Mouse (Mus musculus) mesoderm, embryonic 11.5 days (tissue): ENCODE results near the gene Slc38a2.

ENCODE experiments used
- DNase-seq: peaks from one replicate; pipeline ENCODE4 v3.0.0-alpha.2; 2012; ENCODE audit warnings: low read depth, low spot score

The Slc38a2 gene

DNA sequence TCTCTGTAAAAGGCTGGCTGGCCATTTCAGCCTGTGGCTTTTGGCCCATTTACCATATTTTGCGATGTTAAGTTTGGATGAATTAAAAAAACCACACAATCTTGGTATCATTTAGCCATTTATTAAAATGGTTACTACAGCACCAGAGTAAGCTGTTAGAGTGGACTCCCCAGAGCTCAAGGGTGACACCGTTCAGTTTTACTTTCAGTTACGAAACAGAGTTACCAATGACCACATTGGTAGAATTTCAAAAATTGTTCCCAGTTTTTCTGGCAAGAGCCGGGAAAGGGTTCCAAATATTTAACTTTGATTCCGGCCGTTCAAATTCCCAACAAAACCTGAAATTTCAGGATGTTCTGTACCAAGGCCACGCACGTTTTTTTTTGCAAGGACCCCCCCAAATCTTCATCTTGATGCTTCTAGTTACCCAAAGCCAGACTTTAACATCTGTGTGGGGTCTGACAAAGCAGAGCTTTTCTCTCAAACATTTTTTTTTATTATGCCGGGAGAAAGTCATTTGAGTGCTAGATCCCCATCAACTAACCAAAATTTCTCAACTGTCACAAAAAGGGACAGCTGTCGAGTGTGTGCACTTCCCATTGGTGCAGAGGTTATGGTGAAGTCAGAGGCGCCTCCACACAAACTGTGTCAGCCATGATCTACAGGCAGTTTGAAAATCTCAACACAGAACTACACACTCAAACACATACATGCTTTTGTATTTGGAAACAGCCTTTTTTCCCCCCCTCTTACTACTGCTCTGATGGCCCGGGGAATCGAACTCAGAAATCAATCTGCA, 2.8 kb downstream of the Slc38a2 start:
- no peak for DNase-seq

DNA sequence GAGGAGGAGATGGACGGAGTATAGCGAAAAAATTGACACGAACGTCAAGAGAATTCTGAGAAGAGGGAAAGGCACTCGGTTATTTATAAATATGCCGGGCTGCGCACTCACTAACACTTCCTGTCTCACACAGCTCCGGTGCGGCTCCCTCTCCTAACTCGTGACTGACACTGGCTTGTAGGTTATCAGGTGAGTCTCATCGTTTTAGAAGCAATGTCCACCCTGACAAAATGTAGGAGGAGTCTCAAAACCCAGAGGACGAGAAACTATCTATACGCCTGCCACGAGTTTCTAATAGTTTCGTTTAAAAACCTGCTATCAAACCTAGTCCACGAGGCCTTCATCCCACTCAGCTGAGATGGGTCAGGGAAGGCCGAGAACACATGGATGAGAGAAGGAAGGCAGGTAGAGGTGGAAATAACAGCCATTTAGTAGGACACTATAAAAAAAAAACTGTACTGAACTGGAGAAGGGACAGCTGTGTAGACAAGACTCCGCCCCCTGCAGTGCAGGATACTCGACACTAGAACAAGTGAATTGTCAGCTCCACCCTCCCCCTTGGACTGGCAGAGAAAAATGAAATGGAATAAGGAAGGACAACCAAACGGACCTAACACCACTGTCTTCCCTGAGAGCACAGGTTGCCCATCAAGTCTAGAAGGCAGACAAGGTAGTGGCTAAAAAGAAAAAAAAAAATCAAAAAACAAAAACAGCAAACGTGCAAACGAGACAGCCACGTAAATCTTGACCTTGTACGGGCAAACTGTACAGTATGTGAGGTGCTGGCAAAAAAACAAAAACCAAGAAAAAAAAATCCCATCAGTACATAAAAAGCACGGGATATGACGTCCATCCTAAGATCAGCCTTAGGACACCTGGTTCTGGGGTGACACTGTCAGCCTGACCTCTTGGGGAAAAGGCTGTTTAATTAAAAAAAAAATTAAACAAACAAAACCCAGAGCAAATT, 3.8 kb downstream of the Slc38a2 start:
- DNase-seq, result no peak

DNA sequence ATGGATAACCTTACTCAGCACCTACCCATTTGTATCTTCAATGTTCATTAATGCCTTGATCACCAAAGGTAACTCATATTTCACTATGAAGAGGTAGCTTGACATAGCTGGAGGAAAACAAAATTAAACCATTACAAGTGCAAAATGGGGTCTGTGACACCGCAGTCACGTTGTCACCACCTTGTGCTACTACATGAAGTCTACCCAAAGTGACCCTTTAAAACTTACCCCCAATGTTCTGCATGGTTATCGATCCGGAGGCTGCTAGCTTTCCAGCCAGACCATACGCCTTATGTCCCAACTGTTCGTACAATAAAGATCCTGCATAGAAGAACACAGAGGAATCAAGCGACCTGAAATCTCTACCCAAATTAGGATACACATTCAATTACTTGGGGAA, 4.5 kb downstream of the Slc38a2 start:
- DNase-seq, result no peak

DNA sequence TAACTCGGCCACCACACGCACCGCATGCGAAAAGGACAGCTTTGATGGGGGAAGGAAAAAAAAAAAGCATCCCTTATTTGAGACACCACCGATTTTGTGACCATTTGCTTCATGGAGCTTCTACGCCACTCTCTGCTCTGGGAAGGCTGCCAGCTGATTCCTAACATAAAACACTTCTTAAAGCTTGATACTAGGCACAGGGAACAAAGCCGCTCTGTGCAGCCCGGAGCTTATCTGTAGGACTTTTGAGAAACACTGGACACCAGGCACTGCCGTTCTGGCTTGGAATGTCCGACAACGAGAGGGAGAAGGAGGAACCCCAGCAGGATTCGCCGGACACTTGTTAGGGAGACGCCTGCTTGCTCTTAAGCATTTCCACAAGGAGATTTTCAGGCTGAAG, 5.8 kb downstream of the Slc38a2 start:
- DNase-seq, result no peak

DNA sequence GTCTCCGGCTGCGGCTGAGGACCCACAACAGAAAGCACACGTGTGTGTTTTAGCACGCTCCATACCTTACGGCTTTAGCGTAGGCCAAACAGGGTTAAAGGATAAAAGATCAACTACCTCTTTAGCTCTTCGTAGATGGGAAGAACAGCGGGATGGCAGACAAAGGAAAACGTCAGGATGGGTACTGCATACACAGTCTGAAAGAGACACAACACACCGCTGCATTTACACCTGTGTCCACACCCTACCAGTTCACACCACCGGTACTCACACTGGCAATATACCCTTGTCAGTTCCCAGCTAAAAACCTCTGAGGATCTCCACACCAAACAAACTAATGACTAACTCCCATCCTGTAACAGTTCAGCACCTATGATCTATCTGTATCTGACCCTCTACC, 7.1 kb downstream of the Slc38a2 start:
- DNase-seq, result no peak

DNA sequence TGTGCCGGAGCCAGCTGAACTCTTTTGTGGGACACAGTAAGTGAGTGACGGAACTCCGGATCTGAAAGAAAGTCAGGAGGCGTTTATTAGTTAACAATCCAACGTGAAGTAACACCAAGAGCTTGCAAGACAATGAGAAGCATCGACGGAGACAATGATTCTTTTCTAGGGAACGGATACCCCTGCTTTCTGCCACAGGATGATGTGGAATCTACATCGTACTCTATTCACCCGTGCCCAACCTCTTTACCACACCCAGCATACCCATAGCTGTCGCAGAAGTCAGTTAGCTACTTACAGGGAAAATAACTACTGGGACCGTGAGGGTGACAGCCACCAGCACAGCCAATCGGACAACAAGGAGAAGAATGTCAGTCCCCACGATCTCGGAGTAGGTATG, 8.1 kb downstream of the Slc38a2 start:
- DNase-seq, result no peak

DNA sequence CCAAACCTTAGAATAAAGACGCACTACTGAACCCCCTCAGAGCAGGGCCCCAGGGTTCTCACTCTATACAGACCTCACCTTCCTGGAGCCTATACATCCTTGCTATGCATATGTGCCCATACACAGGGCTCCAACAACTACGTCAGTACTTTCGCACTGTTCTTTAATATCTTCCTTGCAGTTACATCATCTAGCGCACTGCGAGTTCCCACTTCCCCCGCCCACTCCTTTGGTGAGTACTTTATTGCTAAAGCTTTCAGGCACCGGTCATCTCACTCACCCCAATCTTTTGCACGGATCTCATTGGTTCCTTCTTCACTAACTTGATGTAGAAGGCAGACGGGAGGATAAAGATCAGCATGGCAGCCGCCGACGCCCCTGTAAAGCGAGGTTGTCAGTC, 8.7 kb downstream of the Slc38a2 start:
- DNase-seq, result no peak

DNA sequence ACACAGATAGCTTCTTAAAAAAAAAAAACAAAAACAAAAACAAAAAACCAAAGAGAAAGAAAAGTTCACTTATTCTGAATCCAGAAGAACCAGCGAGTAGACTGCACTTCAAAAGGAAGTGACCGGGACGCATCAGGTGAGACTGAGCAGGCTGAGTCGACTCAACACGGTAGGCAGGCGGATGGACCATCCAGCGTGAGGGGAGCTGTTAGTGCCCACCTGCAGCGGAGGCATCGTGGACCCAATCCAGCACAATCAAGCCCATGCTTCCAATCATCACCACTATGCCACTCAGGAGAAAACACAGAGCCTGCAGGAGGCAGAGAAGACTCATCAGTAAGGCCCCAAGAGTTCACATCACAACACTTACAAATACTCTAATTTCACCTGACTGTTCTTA, 9.6 kb downstream of the Slc38a2 start:
- no peak for DNase-seq

DNA sequence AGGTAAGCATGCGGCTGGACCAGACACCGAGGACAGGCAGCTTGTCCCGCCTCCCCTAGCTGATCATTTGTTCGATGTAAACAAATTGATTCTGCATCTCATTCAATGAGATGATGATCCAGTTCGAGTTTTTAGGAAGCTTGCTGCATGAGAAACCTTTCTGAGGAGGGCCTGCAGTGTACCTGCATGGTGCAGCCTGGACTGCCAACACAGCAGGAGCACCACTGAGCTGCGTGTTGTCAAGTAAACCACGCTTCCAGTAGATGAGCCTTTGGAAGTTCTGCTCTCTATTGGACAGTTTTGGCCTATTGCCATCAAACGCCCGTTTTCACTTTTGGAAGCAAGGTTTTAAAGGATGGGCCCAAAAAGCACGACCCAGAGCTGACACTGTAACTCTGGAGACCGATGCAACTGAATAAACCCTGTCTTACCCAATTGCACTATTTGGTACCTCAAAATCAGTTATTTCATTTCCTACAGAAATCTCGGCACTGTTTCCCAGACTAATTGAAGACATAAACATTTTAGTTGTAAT, 10.7 kb downstream of the Slc38a2 start:
- DNase-seq, result no peak

DNA sequence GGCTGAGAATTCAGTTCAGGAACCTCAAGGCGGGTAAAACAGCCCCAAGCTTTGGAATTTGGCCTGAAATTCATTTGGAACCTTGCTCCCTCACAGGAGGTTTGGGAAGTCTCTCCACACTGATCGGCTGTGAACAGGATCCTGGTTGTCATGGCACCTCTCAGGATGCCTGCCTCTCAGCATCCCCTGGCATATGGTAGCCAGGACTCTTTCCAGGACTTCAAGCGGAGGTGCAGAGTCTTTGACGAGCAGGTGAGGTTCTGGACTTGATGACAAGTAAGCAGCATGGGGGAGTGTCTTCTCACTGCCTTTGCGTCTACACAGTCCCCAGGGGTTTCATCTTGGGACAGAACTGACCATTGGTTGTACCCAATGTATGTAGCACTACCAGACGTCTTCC, 11.5 kb downstream of the Slc38a2 start:
- DNase-seq, result no peak

DNA sequence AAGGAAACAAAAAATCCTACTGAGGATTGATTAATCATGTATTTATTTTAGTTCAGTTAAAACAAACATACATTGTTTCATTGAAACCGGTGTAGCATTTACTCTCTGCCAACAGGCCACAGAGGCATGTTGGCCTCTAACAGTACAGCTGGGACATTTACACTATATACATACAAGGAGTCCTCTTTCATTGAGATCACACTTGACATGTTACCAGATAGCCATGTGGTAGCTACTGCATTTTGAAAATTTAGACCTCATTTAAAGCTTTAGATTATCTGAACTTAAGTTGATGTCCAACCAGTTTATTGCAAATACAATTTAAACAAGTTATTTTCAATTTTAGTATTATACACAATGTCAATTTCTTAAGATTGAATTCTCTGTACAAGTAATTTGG, 12.2 kb downstream of the Slc38a2 start:
- no peak for DNase-seq

DNA sequence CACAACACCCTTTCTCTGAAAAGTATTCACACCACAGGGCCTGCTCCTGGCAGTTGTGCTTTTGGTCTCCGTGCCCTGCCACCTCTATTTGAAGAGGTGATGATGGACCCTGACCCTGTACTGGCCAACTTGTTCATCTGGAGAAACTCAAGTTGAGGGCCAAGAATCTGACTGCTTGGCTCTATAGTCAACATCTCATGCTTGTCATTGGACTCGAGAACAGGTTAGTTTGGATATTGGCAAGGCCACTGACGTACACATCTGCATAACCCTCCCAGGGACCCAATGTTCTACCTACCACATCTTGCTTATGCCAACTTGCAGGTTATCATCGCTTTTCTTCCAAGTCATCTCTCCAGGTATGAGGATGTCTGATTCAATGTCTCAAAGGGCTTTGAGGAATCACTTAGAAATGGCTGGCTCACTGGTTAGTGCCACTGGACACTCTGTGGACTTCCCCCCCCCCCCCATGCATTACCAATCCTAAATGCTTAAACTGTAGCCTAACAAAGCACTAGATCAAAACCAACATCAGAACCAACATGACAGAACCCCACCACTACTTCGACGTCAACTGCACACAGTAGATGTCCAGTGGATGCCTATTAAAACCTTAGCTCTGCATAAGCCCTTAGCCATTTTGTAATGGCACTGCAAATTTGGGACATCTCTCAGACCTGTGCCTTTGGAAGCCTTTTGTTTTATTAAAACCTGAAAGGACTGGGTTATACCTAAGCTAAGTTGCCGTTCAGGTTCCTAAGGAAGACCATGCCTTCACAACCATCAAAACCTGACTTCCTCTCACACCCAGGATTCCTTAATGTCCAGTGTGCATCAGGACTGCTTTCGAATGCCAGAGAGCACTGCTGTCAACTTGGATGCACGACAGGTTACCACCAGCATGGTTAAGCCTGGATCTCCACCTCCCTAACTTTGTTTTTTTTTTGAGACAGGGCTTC, 13.1 kb downstream of the Slc38a2 start:
- no peak for DNase-seq

DNA sequence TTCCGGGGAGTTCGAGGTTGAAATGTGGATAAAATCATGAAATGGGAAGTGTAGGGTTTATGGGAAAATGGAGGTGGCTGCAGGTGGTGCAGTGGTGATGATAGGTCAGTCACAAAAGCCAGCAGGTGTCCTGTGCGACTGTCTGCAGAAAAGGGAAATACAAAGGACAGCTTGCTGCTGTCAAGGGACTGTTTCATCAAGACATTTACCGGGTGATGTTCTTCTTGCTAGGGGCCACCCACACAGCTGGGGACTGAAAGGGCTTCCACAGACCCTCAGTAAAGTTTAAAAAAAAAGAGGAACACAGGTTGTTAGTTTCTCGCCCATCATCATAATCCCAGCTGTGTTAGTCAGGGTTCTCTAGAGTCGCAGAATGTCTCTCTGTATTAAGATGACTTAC, 14.3 kb downstream of the Slc38a2 start:
- DNase-seq, result no peak

DNA sequence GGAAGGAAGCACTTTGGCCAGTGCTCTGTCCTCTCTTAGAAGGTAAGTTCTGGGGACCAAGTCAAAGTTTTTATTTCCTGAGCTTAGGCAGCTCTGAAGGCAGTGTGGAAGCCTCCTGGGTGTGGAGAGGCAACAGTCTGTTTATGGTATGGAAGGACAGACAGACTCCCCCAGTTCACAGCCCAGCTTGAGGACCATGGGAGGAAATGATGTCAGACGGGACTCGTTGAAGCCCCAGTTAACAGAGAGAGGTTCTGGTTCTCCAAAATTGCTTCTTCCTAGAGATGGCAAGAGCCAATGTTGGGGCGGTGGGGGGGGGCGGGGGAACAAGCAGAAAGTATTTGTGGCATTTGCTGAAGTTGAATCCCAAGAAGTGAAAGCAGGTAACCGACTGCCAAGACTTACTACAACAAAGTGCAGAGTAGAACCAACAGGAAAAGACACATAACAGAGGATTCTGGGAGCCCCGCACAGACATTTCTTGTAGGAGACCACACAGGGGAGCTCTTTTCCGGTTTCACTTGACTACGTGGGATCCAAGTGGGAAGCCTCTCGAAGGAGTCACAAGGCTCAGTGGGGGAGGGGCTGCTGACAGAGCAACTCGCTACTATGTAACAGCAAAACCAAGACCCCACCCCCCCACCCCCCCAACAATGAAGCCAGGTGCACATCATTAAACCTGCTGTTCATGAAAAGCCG, 15.2 kb downstream of the Slc38a2 start:
- no peak for DNase-seq

DNA sequence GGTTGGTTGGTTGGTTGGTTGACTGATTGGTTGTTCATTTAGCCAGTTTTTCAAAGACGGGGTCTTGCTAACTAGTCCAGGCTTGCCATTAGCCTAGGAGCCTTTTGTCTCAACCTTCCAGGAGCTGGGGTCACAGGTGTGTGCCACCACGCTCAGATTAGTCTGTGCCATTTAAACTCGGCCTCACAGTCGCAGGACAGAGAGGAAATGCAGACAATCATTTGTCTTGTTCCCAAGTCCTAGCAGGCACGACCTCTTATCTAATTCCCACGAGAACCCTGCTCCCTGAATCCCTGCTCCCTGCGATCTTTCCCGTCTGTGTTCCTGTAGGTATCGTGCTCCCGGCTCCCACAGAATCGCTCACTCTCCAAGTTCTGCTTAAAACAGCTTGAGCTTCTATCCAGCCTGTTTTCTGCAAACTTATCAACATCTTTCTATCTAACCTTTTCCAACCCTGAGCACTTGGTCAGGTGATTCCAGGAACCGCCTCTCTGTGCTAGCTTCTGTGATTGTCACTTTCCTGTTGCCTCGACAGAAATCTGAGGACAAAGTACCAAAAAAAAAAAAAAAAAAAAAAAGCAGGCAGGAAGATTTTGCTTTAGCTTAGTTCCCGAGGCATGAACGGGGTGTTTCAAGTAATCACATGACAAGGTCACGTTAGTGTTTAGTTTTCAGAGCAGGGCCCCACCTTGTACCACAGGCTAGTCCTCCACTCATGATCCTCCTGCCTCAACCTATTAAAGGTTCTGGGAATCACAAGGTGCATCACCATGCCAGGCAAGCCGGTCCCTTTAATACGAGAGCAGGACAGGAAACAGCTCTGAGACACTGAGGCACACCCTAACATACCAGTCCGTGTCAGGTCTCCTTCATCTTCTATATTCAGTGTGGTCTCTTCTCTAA, 20.4 kb downstream of the Slc38a2 start:
- no peak for DNase-seq

DNA sequence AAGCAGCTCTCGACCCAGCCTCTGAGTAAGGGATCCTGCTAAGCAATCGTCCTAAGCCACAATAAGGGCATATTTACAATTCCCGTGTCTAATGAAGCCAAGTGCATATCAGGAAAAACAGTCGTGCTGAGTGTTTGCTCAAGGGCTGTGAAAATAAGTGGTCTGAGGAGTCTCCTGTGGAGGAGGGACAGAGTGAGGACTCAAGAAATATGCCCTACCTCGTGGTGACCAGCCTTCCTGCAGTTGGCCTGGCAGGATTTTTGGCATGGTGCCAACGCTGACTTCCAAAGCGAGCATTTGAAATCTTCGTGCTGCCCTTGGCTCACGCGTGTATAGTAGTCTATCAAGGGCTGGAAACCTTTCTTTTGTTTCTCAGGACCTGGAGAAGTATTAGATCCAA, 23.0 kb downstream of the Slc38a2 start:
- DNase-seq, result no peak

DNA sequence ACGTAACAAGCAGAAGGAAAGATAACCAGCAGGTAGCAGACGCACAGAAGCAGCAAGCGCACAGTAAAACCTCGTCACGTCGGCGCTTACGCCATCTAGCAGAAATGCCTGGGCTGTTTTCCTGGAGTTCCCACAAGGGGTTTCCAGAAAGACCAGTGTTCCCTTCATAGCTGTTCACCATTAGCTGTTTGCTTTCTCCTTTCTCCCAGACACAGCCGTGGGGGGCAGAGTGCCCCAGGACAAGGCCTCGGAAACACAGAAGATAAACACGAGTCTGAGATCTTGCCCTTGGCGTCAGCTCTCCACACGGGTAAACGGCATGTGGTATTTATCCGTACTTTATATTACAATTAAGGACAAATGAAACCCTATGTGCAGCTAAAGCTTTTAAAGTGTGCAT, 23.8 kb downstream of the Slc38a2 start:
- no peak for DNase-seq

DNA sequence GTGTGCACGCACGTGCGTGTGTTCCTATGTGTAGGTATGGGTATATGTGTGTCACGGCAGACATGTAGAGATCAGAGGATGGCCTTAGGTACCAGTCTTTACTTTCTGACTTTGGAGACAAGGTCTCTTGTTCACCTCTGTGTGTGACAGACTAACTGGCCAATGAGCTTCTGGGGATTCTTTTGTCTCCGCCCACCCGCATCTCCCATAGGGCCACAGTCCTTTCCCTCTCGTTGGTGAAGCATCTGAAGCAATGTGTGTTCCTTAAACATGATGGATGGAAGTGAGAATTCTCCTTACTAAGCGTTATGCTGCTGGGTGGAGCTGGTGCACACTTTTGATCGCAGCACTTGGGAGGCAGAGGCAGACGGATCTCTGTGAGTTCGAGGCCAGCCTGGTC, 24.5 kb downstream of the Slc38a2 start:
- DNase-seq, result no peak

DNA sequence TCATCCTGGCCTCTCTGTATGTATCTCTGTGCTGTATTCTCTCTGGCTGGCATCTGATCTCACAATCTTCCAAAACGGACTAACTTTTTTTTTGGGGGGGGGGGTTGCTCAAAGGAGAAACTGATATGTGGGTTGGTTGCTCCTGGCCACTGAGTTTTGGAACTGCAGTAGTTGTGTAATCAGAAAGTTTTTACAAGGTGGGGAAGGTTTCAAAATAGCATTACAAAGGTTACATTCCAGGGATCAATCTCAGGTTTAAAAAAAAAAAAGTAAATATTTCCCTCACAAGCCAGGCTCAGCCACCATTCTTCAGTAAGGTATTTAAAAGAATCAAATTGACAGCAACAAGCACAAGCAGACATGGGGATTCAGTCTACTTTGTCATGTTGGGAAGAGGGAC, 25.4 kb downstream of the Slc38a2 start:
- no peak for DNase-seq

DNA sequence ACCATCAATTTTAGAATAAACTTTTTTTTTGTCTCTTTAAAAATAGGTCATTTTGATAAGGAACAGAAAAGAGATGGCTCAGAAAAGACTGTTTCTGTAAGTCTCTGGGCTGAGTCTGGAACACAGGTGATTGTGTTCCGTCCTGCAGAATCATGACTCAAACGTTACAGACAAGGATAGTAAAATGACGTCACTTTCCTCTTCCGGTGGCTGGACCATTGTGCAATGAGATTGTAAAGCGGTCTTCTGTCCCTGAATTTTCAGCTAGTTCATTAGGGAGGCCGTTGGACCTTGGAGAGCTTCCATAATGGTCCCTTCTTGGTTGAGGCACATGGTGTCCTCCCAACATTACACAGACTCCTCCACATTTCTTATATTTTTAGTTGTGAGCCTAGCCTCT, 29.8 kb downstream of the Slc38a2 start:
- no peak for DNase-seq
